Mouse (Mus musculus) right cerebral cortex, postnatal 10 days (tissue): ENCODE data around the gene Psrc1.

Source experiments
- DNase-seq, 2 experiments: peaks; one replicate each; pipeline ENCODE4 v3.0.0; 2021; ENCODE audit warnings: low spot score in 2 of 2

The Psrc1 gene

DNA sequence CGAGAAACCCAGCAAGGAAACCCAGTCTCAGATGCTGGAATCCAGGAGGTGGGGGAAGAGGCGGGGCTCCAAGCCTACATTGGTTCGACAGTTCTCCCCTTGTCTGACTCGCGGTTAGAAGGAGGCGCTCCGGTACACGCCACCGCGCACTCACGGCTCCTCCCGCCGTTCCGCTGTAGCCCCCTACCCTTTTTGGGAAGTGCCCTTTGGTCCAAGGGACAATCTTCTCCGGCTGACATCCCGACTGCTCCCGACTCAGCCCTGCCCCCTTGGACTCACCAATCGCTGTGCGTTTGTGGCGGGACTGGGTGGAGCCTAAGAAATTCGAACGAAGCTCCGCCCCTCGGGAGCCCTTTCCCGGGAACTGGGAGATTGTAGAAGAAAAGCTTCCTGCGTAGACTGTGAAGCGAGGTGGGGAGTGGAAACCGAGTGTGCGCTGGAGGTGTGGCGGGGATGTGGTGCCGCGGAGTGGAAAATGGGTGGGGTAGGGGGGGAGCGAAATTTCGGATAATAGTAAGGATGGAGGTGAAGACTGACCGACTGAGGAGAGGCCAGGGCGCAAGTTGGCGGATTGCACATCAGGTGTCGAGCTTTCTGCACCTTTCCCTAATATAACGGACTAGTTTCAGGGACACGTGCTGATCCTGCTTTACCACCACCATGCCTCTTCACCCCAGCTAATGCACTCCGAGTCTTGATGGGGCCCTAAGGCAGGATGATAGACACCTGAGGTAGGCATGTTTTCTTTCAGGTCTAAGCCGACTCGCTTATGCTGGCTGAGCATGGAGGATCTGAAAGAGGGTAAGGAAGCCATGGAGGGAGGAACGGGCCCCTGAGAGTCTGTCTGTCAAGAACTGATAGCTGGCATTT, at the start of gene Psrc1:
TSS of gene Psrc1 (plus strand) at position 355 of the 870 bp plus-strand sequence.
- peak; percentile 91 to 92 for DNase-seq

DNA sequence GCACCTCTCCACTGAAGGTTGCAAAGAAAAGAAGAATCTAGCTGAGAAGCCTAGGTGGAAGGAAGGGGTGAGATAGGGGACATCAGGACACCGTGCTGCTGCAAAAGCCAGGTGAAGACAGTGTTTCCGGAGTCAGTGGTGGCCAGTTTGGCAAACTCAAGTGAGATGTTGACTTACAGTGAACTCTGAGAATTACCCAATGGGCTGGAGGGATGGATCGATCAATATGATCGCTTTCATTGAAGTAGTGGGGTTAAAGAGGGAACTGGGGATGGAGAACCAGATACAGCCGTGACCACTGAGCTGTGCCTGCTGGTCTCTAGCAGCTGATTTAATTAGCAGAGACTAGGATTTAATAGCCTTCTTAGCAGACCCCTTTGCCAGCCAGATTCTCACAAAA, 46.8 kb upstream of the Psrc1 start:
- DNase-seq = no peak

- DNase-seq = no peak
Measured at GRCm38 (mm10) chr3:108341040-108341439, 42.6 kb upstream of the Psrc1 start.

- DNase-seq = no peak
Measured at GRCm38 (mm10) chr3:108342185-108342584, 41.5 kb upstream of the Psrc1 start.

DNA sequence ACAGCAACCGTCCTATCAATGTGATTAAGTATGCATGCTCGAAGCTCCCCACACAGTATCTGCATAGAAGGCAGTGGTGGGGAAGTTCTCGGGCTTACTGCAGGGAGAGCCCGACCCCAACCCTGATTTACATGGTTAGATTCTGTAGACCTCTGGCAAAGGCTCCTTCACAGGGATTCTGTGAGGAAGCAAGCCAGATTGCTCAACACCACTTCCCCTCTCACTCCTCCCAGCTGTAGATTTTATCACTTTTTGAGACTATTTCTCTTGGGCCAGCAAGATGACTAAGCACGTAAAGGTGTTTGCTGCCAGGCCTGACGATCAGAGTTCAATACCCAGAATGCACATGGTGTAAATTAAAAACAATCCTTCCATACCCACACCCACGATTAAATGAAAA, 37.8 kb upstream of the Psrc1 start:
- DNase-seq = no peak

DNA sequence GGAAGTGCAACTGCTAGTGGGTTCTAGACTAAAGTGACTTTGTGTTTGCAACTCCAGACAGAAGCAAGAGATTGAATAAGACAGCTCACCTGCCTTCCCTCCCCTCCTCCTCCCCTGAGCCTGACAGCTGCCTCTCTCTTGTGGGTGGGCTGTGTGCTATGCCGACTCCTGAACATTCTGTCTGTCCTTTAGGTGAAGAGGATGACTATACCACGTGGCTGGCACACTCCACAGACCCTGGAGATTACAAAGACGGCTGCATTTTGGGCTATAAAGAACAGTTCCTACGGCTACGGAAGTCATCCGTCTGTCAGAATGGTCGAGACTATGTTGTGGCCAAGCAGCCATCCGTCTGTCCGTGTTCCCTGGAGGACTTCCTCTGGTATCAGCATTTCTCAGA, 35.3 kb upstream of the Psrc1 start:
- no peak for DNase-seq

DNA sequence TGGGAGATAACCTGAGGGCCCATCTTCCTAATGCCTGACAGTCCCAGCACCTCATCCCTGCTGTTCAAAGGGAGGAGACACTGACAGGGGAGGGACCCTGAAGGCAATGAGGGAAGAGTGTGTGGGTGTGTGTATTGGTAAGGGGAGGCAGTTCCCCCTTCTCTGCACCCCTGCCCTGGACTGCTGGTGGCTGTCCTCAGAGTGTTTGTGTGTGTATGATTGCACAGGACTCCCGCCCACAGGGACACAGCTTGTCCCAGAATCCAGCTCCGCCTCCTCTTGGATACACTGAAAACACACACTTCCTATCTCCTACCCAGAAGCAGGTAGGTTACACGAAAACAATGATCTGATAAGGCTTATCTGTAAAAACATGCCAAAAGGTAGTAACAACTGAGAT, 28.4 kb upstream of the Psrc1 start:
- DNase-seq = no peak

- DNase-seq = no peak
Measured at GRCm38 (mm10) chr3:108357051-108357450, 26.6 kb upstream of the Psrc1 start.

GRCm38 (mm10) chr3:108358445-108358844, 25.2 kb upstream of the Psrc1 start:
- DNase-seq = peak; percentile 51 to 75

DNA sequence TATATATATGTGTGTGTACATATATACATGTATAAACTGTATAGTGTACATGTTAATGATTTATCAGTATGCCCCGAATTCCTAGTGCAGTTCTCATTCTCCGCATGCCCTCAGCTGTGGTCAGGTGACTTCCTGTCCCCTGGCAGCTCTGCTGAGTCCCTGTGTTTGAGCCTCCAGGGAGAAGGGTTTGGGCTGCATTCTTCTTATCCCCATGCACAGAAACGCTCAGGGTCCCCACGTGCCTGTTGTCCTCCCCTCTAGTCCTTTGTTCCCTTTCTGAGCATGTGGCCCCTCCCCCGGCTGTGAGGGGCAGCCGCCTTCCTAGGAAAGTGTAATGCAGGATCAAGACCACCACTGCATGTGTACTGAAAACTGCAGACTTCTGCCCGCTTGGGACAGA, 22.7 kb upstream of the Psrc1 start:
- DNase-seq = no peak

- DNase-seq = no peak
Measured at GRCm38 (mm10) chr3:108363626-108364025, 20.0 kb upstream of the Psrc1 start.

DNA sequence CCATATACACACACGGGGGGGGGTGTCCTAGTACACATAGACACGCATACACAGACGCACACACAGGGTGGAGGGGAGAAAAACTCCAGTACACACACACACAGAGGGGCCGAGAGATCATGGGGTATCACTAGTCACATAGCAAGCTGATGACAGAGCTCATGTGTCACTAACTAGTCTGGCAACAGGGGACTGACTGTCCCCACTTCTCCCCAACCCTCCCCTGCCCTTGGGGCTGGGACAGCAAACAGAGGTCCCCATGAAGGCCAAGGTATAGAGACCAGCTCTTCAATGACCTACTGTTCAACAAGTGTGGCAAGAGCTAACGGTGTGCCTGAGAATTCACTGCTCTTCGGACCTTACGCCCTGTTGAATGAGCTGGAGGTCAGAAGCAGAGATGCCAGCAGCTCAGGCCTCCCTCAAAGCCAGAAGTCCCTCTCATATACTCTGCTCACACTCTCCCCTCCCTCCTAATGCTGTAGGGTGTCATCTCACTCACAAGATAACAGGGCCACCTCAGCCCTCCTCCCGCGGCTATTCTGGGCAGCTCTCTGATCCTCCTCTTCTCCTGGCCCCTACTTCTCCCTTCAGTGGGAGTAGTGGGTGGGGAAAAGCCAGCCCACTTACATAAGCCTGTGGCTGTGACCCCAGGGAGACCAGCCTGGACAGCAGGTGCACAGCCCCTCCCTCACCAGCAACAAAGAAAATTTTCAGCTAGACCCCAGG, 19.2 kb upstream of the Psrc1 start, which contains the start of gene Mybphl:
TSS of gene Mybphl (plus strand) at position 642 of the 726 bp plus-strand sequence.
- DNase-seq = no peak

DNA sequence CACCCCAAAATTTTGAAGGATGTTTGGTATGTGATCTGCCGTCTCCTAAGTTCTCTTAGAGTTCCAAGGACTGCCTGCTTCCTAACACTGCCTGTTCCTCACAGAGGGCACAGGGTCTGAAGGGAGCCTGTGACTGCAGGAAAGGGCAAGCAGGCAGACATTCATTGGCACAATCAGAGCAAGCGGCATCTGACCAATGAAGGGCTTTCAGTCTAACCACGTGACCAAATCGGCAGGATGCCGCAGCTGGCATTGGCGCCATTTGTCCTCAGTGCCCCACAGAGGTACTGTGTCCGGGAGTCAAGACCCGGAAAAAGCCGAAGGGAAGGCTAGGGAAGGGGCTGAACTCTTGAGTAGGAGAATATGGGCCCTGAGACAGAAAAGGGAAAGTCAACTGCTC, 16.5 kb upstream of the Psrc1 start:
- DNase-seq = peak in 1 of 2 experiments; percentile 53

- no peak for DNase-seq
Measured at GRCm38 (mm10) chr3:108367828-108368227, 15.8 kb upstream of the Psrc1 start.

- no peak for DNase-seq
Measured at GRCm38 (mm10) chr3:108368721-108369120, 14.9 kb upstream of the Psrc1 start.

GRCm38 (mm10) chr3:108372274-108372673, 11.4 kb upstream of the Psrc1 start:
- no peak for DNase-seq

DNA sequence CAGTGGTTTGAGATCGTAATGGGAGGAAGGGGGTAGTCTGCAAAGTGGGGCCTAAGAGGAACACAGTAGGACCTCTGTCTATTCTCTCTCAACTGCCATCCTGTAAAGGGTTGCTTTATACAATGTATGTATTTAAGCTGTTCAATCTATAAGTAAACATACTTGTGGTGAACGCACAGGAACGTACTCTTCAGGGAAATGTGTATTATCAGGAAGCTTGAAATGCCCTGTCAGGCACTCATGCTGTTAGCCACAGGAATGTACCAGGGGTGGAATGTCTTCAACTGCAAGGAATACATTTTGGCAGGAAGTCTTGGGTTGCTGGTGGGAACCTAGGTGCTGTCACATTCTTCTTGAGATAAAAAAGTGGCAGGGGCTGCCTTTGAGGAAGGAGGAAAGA, 10.9 kb upstream of the Psrc1 start:
- DNase-seq = no peak

DNA sequence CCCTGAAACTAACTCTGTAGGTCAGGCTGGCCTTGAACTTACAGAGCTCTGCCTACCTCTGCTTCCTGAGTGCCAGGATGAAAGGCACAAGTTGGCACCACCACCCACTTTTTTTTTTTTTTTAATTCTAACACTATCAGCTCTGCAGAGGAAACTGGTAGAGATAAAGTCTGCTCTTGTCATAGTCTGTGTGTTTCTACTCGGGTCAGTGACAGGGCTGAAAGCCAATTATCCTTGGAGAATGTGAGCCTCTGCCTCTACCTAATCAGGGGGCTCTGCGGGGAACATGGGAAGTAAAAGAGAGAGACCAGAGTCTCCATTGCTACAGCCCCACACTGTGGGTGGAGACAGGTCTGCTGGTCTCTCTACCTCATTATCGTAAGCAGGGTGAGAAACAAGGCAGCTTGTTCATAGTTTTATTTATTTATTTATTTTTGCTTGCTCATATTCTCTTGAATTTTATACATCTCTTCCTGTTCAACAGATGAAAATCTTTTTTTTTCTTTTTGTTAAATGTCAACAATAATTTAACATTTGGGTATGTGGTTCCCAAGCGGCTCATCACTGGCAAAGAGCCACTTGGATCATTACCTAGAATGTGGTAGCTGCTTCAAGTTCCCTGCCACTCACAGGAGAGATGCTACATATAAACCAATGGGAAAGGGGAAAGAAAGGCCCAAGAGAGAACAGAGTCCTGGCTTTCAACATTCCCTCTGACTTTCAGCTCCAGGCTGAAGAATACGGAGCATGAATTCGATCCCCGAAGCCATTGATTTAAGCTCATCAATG, 4.6 kb upstream of the Psrc1 start:
- DNase-seq = no peak

- DNase-seq = peak in 1 of 2 experiments; percentile 29
Measured at GRCm38 (mm10) chr3:108380695-108381094, 2.9 kb upstream of the Psrc1 start.

- peak in 1 of 2 experiments; percentile 28 for DNase-seq
Measured at GRCm38 (mm10) chr3:108381945-108382875, 1.4 kb upstream of the Psrc1 start.

GRCm38 (mm10) chr3:108384425-108384824, 786 bp downstream of the Psrc1 start:
- DNase-seq = peak in 1 of 2 experiments; percentile 18
